Mouse (Mus musculus): ENCODE data around the gene Nos1ap. TPM values are rescaled to one million over a fixed set of nuclear protein-coding genes. Genes with fewer than 3 reads are reported as not detected.
A peak's percentile ranks its signal among the peaks of the same experiment; 100 is the strongest.

Nos1ap gene
- polyA plus RNA-seq, 1 experiment from 2014 or later, result 24.6 TPM

GRCm38 (mm10) chr1:170255560-170255910 is 334.1 kb downstream of the Nos1ap start:
- H3K4me3 ChIP-seq (ENCODE audit: low read depth, low read length), result peak overlapping the region; percentile 64
- H3K27me3 ChIP-seq (ENCODE audit: control insufficient read depth, insufficient read depth, low read depth, low read length), result peaks cover 2% of the 10 kb centered on the region
- H3K9ac ChIP-seq (ENCODE audit: low read depth, low read length), result peak overlapping the region; percentile 88
- WGBS, result under 1% methylated on average over 23 of the region's 32 CpGs
- no peaks in the 10 kb centered on the region for H3K4me1 ChIP-seq (ENCODE audit: control insufficient read depth, insufficient read depth, low read length)
- no peaks in the 10 kb centered on the region for H3K36me3 ChIP-seq (ENCODE audit: control insufficient read depth, insufficient read depth, low read length)
- H3K9me3 ChIP-seq (replicated peaks; ENCODE audit: control insufficient read depth, low read length, poor library complexity, severe bottlenecking), result no peaks in the 10 kb centered on the region
- H3K4me2 ChIP-seq (ENCODE audit: low read length), result peak overlapping the region; percentile 73
- peak; percentile 100 for ATAC-seq
- peak overlapping the region; percentile 50 for H3K27ac ChIP-seq (ENCODE audit: low read length)

GRCm38 (mm10) chr1:170254893-170255559 is 334.6 kb downstream of the Nos1ap start:
- WGBS, result 24% methylated on average over 29 of the region's 30 CpGs
- Histone ChIP-seq H3K27me3 (ENCODE audit: control insufficient read depth, insufficient read depth, low read depth, low read length) (peaks cover 3% of the 10 kb centered on the region), H3K4me2 (ENCODE audit: low read length) (peak overlapping the region; percentile 73), H3K4me1 (ENCODE audit: control insufficient read depth, insufficient read depth, low read length) (no peaks in the 10 kb centered on the region), H3K4me3 (ENCODE audit: low read depth, low read length) (peak overlapping the region; percentile 64), H3K9me3 (replicated peaks; ENCODE audit: control insufficient read depth, low read length, poor library complexity, severe bottlenecking) (no peaks in the 10 kb centered on the region), H3K9ac (ENCODE audit: low read depth, low read length) (peak overlapping the region; percentile 88), H3K27ac (ENCODE audit: low read length) (peak overlapping the region; percentile 50), H3K36me3 (ENCODE audit: control insufficient read depth, insufficient read depth, low read length) (no peaks in the 10 kb centered on the region)
- ATAC-seq, result no peak; the same call in 1 of the 2 replicates

Other genes starting within 250 kb of the Nos1ap start
- 4.2 and 5.1 TPM in 2 replicates for gene Olfml2b, start 54.7 kb upstream of the Nos1ap start, polyA plus RNA-seq (2015; fragmentation: Nextera tagmentation; extraction: Ambion mirVana)

All from midbrain, embryonic 16.5 days (tissue).